Mouse (Mus musculus): ENCODE results near the gene Eif3i.

DNA sequence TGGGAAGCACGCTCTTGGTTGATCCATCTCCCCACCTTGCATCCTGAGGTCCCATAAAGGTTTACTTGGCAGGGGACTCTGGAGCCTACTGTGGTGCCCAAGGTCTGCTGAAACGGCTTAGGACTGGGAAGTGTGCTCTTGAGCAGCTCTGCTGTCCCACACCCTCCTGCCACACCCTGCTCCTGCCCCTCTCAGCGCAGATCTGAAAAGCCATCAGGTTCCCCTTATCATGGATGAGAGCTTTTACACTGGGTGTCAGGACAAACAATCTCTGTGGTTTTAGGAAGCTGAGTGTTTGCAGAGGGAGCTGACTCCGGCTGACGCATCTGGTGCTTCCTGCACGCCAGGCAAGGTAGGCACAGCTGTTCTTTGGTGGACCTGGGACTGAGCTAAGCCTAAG, 33.4 kb upstream of the Eif3i start:
- TF ChIP-seq CEBPB (IDR thresholded peaks at IDR 0.05; ENCODE audit: low read depth) (no peak), CTCF (IDR thresholded peaks at IDR 0.05; ENCODE audit: control insufficient read depth, insufficient read depth, insufficient read length) (no peak), MYOG (IDR thresholded peaks at IDR 0.05; ENCODE audit: control insufficient read depth, extremely low read depth, insufficient read length) (no peak), MYOD1 (IDR thresholded peaks at IDR 0.05; ENCODE audit: control insufficient read depth, insufficient read length, low read depth) (no peak), USF1 (IDR thresholded peaks at IDR 0.05; ENCODE audit: low read depth) (no peak)

All from C2C12 (cell line).